ENCODE assay signal across 8 mouse cellular contexts in the genomic region with DNA sequence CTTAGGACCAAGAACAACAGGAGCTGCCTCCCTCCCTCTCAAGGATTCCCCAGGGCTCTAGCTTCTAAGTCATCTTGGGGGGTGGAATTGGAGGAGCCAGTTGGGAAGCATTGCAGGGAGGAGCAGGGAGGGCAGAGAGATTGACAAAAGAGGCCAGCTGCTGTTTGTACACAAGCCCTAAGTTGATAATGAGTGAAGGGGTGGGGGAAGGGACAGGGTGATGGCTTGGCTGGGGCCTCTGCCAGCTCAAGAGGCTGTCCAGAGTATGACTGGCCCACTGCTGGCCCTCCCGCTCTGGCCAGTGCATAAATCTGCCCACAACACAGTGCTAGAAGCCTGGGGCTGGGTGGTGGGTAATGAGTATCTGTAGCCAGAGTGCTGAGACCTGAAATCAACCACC. TPM values are rescaled to one million over a fixed set of nuclear protein-coding genes. Genes with fewer than 3 reads are reported as not detected.
DNase-seq lines count a peak whose midpoint lies in the region; ATAC-seq and TF ChIP-seq lines count a peak whose summit lies in the region.

No protein-coding gene starts in this region.

- 38% methylated on average over 1 of the region's 1 CpGs for WGBS in midbrain, embryonic 16.5 days

- no peak overlapping the region for H3K4me3 ChIP-seq in left cerebral cortex, adult 2 months
- H3K4me3 ChIP-seq in midbrain, embryonic 16.5 days (ENCODE audit: low read depth, low read length) = no peak overlapping the region

- TF ChIP-seq CTCF in left cerebral cortex, adult 2 months (IDR thresholded peaks at IDR 0.05) = no peak
- no peak for TF ChIP-seq CTCF in brain, embryonic 14.5 days (IDR thresholded peaks at IDR 0.05; ENCODE audit: borderline replicate concordance, extremely low read depth, insufficient read depth, insufficient read length)

- H3K27me3 ChIP-seq in midbrain, embryonic 16.5 days (ENCODE audit: control insufficient read depth, insufficient read depth, low read depth, low read length) = no peaks in the 10 kb centered on the region

- no peaks in the 10 kb centered on the region for H3K36me3 ChIP-seq in midbrain, embryonic 16.5 days (ENCODE audit: control insufficient read depth, insufficient read depth, low read length)

- no peaks in the 10 kb centered on the region for H3K9me3 ChIP-seq in midbrain, embryonic 16.5 days (replicated peaks; ENCODE audit: control insufficient read depth, low read length, poor library complexity, severe bottlenecking)

- peak overlapping the region; percentile 75 for H3K4me2 ChIP-seq in midbrain, embryonic 16.5 days (ENCODE audit: low read length)

- H3K27ac ChIP-seq in left cerebral cortex, adult 2 months = peak overlapping the region; percentile 98
- peak overlapping the region; percentile 85 for H3K27ac ChIP-seq in midbrain, embryonic 16.5 days (ENCODE audit: low read length)

- ATAC-seq in midbrain, embryonic 16.5 days = no peak

- intact Hi-C loops in left cerebral cortex, adult 2 months (cut with DNase I) = no loop called here
- intact Hi-C loops in left cerebral cortex, postnatal 14 days (cut with DNase I) = no loop called here

- no peak for DNase-seq in left cerebral cortex, adult 2 months (ENCODE audit: extremely low spot score in 1 of 2, low spot score in 2 of 2)
- no peak for DNase-seq in left cerebral cortex, postnatal 14 days (ENCODE audit: low spot score in 2 of 2)
- peak; percentile 77 for DNase-seq in brain, embryonic 14.5 days (ENCODE audit: low read depth)
- peak; percentile 66 to 74 for DNase-seq in heart, adult 9 months (ENCODE audit: low spot score in 2 of 2)
- peak; percentile 55 to 70 for DNase-seq in kidney, postnatal 4 days
- DNase-seq in urinary bladder, postnatal 14 days (ENCODE audit: low spot score) = no peak
- no peak for DNase-seq in right cerebral cortex, postnatal 25 days

- peaks cover 36% of the 10 kb centered on the region for H3K4me1 ChIP-seq in midbrain, embryonic 16.5 days (ENCODE audit: control insufficient read depth, insufficient read depth, low read length)

- no peak for TF ChIP-seq POLR2A in brain, embryonic 14.5 days (IDR thresholded peaks at IDR 0.05; ENCODE audit: borderline replicate concordance, extremely low read depth, insufficient read depth, insufficient read length, poor library complexity, severe bottlenecking)

- peak overlapping the region; percentile 66 for H3K9ac ChIP-seq in midbrain, embryonic 16.5 days (ENCODE audit: low read depth, low read length)

RNA-seq across cellular contexts. Expression of a gene that starts 21.1 kb away (rescaled TPM):
- total RNA-seq in left cerebral cortex, adult 2 months (2021) = 100 to 1,000 TPM; 353 to 363 TPM
- total RNA-seq in left cerebral cortex, postnatal 14 days (2021) = 100 to 1,000 TPM; 336 to 423 TPM
- 1,831 and 2,420 TPM in 2 replicates for polyA plus RNA-seq in brain, embryonic 14.5 days (2012; rRNA removed)
- polyA plus RNA-seq in midbrain, embryonic 16.5 days (2015; fragmentation: Nextera tagmentation; extraction: Ambion mirVana) = 1,375 and 1,671 TPM in 2 replicates

Comparison
In these comparisons a context has a peak if more than half of its experiments do, and no peak if none do; other contexts are left out.
1. DNase-seq: peak in brain, embryonic 14.5 days (single experiment), heart, adult 9 months (2 of 2) and kidney, postnatal 4 days (2 of 2); none in left cerebral cortex, adult 2 months (0 of 2), left cerebral cortex, postnatal 14 days (0 of 2), urinary bladder, postnatal 14 days (single experiment) and right cerebral cortex, postnatal 25 days (single experiment).